ENCODE assay signal across 8 mouse cellular contexts in genomic region chr1:135719983-135720382, GRCm38 (mm10). TPM values are rescaled to one million over a fixed set of nuclear protein-coding genes. Genes with fewer than 3 reads are reported as not detected.
DNase-seq lines count a peak whose midpoint lies in the region; ATAC-seq lines count a peak whose summit lies in the region.

Csrp1 (plus strand) TSS chr1:135720061.

- 54% methylated on average over 6 of the region's 6 CpGs for WGBS in lung, embryonic 15.5 days
- 70% methylated on average over 6 of the region's 6 CpGs for WGBS in embryonic facial prominence, embryonic 11.5 days
- 43% methylated on average over 6 of the region's 6 CpGs for WGBS in heart, embryonic 12.5 days

- H3K9me3 ChIP-seq in lung, embryonic 15.5 days = no peaks in the 10 kb centered on the region
- H3K9me3 ChIP-seq in embryonic facial prominence, embryonic 11.5 days (replicated peaks; ENCODE audit: control insufficient read depth, low read length) = no peaks in the 10 kb centered on the region
- 0 out of 2 replicates have a peak, but pooled peaks cover 3% of the 10 kb centered on the region for H3K9me3 ChIP-seq in heart, embryonic 12.5 days (replicated peaks)

- 0 out of 2 replicates have a peak, but pooled peaks cover 7% of the 10 kb centered on the region for H3K4me1 ChIP-seq in lung, embryonic 15.5 days
- no peaks in the 10 kb centered on the region for H3K4me1 ChIP-seq in embryonic facial prominence, embryonic 11.5 days (ENCODE audit: control insufficient read depth, insufficient read depth, low read length)
- H3K4me1 ChIP-seq in heart, embryonic 12.5 days (replicated peaks) = peaks cover 30% of the 10 kb centered on the region

- intact Hi-C loops in left cerebral cortex, postnatal 10 days (cut with DNase I) = loop anchor here (2.0 to 10.0 kb wide), 3 partner anchors 33 to 225 kb away; no protein-coding TSS in a partner anchor

- no peaks in the 10 kb centered on the region for H3K27me3 ChIP-seq in lung, embryonic 15.5 days
- no peaks in the 10 kb centered on the region for H3K27me3 ChIP-seq in embryonic facial prominence, embryonic 11.5 days (ENCODE audit: control insufficient read depth, insufficient read depth, low read length)
- H3K27me3 ChIP-seq in heart, embryonic 12.5 days (replicated peaks) = no peaks in the 10 kb centered on the region

- no peaks in the 10 kb centered on the region for H3K36me3 ChIP-seq in lung, embryonic 15.5 days
- H3K36me3 ChIP-seq in embryonic facial prominence, embryonic 11.5 days (replicated peaks; ENCODE audit: control insufficient read depth, insufficient read depth, low read depth, low read length) = no peaks in the 10 kb centered on the region
- H3K36me3 ChIP-seq in heart, embryonic 12.5 days = no peaks in the 10 kb centered on the region

- H3K9ac ChIP-seq in lung, embryonic 15.5 days = no peak within 1 kb of the TSS
- no peak within 1 kb of the TSS for H3K9ac ChIP-seq in embryonic facial prominence, embryonic 11.5 days (replicated peaks; ENCODE audit: low read length)
- peak within 1 kb of the TSS; percentile 3; the same call in 1 of the 2 replicates for H3K9ac ChIP-seq in heart, embryonic 12.5 days

- no peak within 1 kb of the TSS for H3K4me2 ChIP-seq in lung, embryonic 15.5 days
- H3K4me2 ChIP-seq in embryonic facial prominence, embryonic 11.5 days (ENCODE audit: low read depth, low read length) = no peak within 1 kb of the TSS
- H3K4me2 ChIP-seq in heart, embryonic 12.5 days = 0 out of 2 replicates have a peak within 1 kb of the TSS, but pooled peaks have one; percentile 18

- no peak within 1 kb of the TSS; the same call in 1 of the 2 replicates for H3K27ac ChIP-seq in lung, embryonic 15.5 days
- H3K27ac ChIP-seq in embryonic facial prominence, embryonic 11.5 days (replicated peaks; ENCODE audit: low read depth, low read length) = no peak within 1 kb of the TSS
- H3K27ac ChIP-seq in heart, embryonic 12.5 days (ENCODE audit: poor library complexity, severe bottlenecking) = peak within 1 kb of the TSS; percentile 12

- no peak for DNase-seq in lung, postnatal 14 days
- DNase-seq in embryonic facial prominence, embryonic 11.5 days (ENCODE audit: low spot score) = no peak
- DNase-seq in left cerebral cortex, postnatal 10 days (ENCODE audit: extremely low spot score in 1 of 2, low spot score in 2 of 2) = no peak
- no peak for DNase-seq in embryo, embryonic 10.5 days (ENCODE audit: low spot score)
- DNase-seq in T-cell, adult 2 months (ENCODE audit: low spot score) = no peak

- peak; percentile 31 for ATAC-seq in lung, embryonic 15.5 days (ENCODE audit: borderline replicate concordance, extremely low read depth, low FRiP score, low TSS enrichment)
- no peak for ATAC-seq in embryonic facial prominence, embryonic 11.5 days (replicated peaks; ENCODE audit: insufficient number of reproducible peaks, low FRiP score, low TSS enrichment, low read depth)
- ATAC-seq in heart, embryonic 12.5 days (ENCODE audit: insufficient number of reproducible peaks, low FRiP score) = peak; percentile 22; the same call in 1 of the 2 replicates
- no peak for ATAC-seq in monocyte, adult 5-6 weeks (replicated peaks; ENCODE audit: insufficient number of reproducible peaks, low FRiP score, low TSS enrichment, poor library complexity, severe bottlenecking)

- H3K4me3 ChIP-seq in lung, embryonic 15.5 days = no peak within 1 kb of the TSS
- no peak within 1 kb of the TSS for H3K4me3 ChIP-seq in embryonic facial prominence, embryonic 11.5 days (ENCODE audit: low read depth, low read length)
- H3K4me3 ChIP-seq in heart, embryonic 12.5 days = no peak within 1 kb of the TSS

RNA-seq across cellular contexts. Expression of gene Csrp1, which starts in this region (rescaled TPM):
- 275 and 280 TPM in 2 replicates for polyA plus RNA-seq in lung, embryonic 15.5 days (2015; fragmentation: Nextera tagmentation; extraction: Ambion mirVana)
- polyA plus RNA-seq in embryonic facial prominence, embryonic 11.5 days (2014; fragmentation: Nextera tagmentation; extraction: Ambion mirVana) = 52.9 and 53.2 TPM in 2 replicates
- polyA plus RNA-seq in heart, embryonic 12.5 days (2016; fragmentation: Nextera tagmentation; extraction: Ambion mirVana) = 266 and 270 TPM in 2 replicates
- total RNA-seq in left cerebral cortex, postnatal 10 days (2021) = 10 to 100 TPM; 67.3 to 85.0 TPM
- total RNA-seq in monocyte, adult 5-6 weeks (2017) = 25.1 to 38.6 TPM (median 32.4 TPM) in 3 replicates

Comparison
In these comparisons a context has a peak if more than half of its experiments do, and no peak if none do; other contexts are left out.
1. ATAC-seq: peak in lung, embryonic 15.5 days (single experiment) and heart, embryonic 12.5 days (single experiment); none in embryonic facial prominence, embryonic 11.5 days (single experiment) and monocyte, adult 5-6 weeks (single experiment).